Mouse (Mus musculus) layer of hippocampus, adult 18-20 months (tissue): Measurements from ENCODE around the gene Gbx2. TPM values are rescaled to one million over a fixed set of nuclear protein-coding genes. Genes with fewer than 3 reads are reported as not detected.

Experiments
- DNase-seq, 2 experiments: peaks; one replicate each; pipeline ENCODE4 v3.0.0; 2022; ENCODE audit warnings: low spot score in 2 of 2
- total RNA-seq, 2 experiments: library from RNA; stranded (reverse); gene quantifications; 2 replicates each; pipeline ENCODE4 v1.2.3; 2021

Gbx2 gene
- total RNA-seq, 2 experiments from 2014 or later: 0.27 to 0.46 TPM

- DNase-seq: no peak
These were observed 4.7 kb upstream of the Gbx2 start for GRCm38 (mm10) chr1:89935493-89936348.

GRCm38 (mm10) chr1:89934316-89935260 is 3.6 kb upstream of the Gbx2 start:
- no peak for DNase-seq

DNA sequence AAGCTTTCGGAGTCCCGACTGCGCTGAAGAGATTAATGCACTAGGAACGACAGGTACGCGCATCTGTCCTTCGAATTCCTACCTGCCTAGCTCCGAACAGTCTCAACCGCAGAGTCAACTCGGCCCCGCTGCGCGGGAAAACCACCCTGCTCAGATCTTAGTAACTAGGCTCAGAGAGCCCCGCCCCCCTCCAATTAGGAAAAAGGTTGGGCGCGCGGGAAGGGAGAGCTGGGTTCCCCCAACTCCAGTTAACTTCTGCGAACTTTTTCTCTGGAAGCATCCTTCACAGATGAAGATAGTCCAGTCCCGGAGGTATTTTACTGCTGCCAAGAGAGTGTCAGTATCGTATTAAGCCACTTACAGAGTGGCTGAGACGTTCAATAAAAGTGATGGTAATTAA is 2.8 kb upstream of the Gbx2 start:
- DNase-seq: no peak

- no peak for DNase-seq
These were observed 2.0 kb upstream of the Gbx2 start for GRCm38 (mm10) chr1:89933028-89933427.

DNA sequence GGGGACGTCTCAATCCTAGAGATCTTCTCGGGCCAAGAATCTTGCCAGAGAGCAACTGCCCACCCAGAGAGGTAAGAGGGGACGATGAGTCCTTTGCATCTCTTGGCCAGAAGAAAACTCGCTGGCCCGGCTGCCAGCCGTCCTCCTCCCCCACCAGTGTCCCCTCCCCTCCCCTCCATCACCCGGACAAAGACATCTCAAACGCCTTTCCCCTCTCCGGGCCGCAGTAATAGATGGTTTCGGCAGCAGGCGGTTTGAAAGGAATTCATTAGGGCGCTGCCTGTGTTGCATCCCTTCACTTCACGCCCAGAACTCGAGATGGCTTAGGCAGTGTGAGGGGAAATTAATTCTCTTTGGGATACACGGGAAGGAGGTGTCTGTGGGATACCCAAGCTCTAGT is 1.6 kb upstream of the Gbx2 start:
- DNase-seq: no peak

DNA sequence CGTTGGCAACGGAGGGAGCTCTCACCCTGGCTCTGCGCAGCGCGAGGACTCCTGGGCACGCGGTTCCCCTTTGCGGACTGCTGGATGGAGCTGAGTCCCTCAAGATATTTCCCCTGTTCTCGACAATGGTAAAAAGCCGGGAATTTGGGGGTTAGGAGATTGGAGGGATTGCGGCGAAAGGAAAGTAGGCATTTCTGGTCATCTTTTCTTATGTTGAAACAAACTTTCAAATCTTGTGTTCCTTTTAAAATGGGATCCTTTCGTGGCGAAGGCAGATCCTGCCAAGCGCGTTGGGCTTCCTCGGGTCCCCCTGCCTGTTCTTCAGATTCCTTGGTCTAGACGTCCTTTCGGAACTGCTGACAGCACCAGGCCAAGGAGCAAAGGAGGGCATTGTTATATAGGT is 1.0 kb upstream of the Gbx2 start:
- DNase-seq: no peak

DNA sequence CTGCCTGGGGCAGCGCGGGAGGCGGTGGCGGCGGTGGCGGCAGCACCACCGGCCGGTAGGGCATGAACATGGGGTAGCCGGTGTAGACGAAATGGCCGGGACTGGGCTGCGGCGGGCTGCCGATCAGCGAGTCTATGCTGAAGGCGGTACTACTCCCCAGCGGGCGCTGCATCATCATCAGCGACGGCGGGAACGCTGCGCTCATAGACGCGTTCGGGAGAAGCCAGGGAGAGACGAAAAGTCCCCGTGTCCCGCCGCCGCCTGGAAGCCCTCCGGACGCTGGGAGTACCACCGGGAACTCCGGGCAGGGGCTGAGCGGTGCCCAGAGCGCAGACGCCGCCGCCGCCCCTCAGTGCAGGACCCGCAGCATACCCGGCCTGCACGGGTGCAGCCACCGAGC is 428 bp downstream of the Gbx2 start:
- no peak for DNase-seq

- DNase-seq: no peak
These were observed 1.1 kb downstream of the Gbx2 start for GRCm38 (mm10) chr1:89929721-89930505.

DNA sequence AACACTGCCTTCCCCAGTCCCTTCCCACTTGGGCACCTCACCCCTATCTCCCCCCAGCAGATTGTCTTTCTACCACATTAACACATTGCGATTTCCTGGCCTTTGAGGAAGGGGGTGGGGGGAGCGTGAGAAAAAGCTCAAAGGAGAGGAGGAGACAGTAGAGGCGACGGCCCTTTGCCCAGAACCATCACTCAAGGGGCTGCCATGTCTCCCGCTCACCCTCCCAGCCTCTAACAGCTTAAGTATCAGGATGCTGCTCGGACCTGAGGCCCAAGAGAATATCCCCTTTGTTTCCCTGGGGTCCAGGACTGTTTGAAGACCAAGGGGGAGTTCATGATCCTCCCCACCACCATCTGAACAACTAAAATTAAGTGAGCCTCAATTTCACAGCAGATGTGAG is 1.8 kb downstream of the Gbx2 start:
- no peak for DNase-seq

DNA sequence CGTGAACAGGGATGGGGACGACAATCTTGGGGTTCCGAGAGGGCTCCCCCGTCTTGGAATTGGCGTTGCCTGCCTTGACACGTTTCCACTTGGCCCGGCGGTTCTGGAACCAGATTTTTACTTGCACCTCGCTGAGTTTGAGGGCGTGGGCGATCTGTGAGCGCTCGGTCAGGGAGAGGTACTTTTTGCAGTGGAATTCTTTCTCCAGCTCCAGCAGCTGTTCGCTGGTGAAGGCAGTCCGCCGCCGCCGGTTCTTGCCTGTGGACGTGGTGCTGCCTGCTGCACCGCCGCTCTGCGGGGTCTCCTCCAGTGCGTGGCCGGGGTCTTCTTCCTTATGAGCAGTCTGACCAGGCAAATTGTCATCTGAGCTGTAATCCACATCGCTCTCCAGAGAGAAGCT is 2.3 kb downstream of the Gbx2 start:
- no peak for DNase-seq

GRCm38 (mm10) chr1:89927061-89927661 is 3.8 kb downstream of the Gbx2 start:
- no peak for DNase-seq

GRCm38 (mm10) chr1:89926583-89927060 is 4.4 kb downstream of the Gbx2 start:
- no peak for DNase-seq

DNA sequence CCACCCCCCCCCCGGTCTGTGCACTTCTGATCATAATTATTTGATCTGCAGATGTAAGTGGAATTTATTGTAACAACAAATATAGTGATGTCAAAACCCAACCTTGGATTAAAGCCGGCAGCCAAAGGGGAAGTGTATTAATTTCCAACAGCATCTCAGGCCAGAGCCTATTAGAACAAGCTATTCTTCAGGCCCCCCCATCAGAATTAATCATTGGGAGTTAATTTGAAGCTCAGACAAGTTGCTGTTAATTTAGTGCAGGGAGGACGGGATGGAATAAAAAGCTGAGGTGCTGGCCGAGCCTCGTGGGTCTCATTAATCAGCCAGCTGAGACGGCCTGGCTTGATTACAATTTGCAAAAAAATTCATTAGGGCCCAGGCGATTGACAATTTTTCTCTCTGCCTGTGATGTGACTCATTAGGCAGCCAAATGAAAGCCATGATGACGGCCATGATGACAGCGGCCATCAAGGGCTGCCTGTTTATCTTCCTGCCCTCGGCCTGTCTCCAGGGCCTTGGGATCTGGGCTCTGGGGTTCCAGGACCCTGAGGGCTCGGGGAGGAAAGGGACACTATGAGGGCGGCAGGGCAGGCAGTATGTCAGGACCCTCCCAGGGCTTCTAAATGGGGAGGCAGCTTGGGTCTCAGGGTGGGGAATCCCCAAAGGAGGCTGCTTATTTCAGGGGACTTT is 5.3 kb downstream of the Gbx2 start:
- no peak for DNase-seq

GRCm38 (mm10) chr1:89923642-89924020 is 7.3 kb downstream of the Gbx2 start:
- DNase-seq: no peak

- no peak for DNase-seq
These were observed 7.9 kb downstream of the Gbx2 start for GRCm38 (mm10) chr1:89922883-89923641.

DNA sequence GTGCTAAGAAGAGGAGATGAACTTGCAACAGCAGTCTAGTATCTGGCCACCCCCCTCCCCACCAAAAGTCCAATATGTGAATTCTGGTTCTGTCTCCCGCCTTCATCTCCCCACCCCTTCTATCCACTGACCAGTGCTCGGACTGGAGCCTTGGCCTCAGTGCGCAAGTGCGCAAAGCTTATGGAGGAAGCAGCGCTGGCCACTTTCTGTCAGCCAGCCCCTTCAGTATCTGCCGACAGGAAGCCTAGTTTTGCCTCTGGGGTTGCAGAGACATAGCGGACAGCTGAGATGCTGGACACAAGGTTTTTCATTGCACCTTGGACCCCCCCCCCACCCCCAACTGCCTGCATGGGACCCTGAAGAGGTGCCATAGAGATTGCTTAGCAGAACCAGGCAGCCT is 8.7 kb downstream of the Gbx2 start:
- no peak for DNase-seq

DNA sequence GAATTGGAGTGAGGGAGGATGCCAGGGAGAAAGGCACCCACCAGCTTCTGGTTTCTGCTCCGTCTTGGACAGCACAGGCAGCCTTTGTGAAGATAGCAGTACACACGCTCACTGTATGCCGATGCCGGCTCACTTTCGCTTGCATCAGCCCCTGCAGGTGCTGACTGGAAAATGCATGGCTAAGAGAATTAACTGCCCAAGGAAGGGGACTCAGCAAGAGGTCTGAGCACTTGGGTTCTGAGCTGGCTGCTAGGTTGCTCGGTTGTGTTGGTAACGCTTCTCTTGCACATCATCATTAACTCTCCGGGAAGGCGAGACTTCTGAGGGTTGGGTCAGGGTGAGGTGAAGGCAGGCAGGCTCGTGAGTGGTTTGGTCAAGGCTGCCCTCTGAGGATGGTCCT is 9.2 kb downstream of the Gbx2 start:
- DNase-seq: no peak

- no peak for DNase-seq
These were observed 11.8 kb downstream of the Gbx2 start for GRCm38 (mm10) chr1:89919206-89919605.

DNA sequence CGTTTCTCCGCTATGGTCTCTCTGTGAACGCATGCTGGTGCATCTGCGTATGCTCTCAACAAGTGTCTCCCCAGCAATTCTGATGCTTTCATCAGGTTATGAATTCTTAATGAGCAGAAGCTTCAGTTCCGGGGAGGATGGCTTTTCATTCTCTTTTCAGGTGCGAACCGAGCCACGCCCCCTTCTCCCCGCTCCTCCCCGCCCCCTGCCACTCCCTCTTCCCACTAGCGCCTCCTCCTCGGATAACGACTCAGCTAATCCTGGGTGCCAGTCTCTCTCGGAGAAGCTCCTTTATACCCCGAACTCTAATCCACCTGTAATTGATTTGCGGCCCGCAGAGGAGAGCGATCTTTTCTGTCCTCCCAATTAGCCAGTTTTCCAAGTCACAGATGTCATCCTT is 12.9 kb downstream of the Gbx2 start:
- no peak for DNase-seq

- DNase-seq: no peak
These were observed 17.4 kb downstream of the Gbx2 start for GRCm38 (mm10) chr1:89913611-89914010.
